Mouse (Mus musculus) A20 (cell line): ENCODE measurements around the gene Rasa3.

Source experiments
- DNase-seq: peaks from one replicate; pipeline ENCODE4 v3.0.0-alpha.2; 2011; ENCODE audit warnings: low read depth, low spot score

The Rasa3 gene

GRCm38 (mm10) chr8:13677413-13677883, at the start of gene Rasa3:
TSS of gene Rasa3 (minus strand) at chr8:13677603.
- peak; percentile 97 for DNase-seq

GRCm38 (mm10) chr8:13725722-13726121, 48.3 kb upstream of the Rasa3 start:
- DNase-seq = peak; percentile 50

DNA sequence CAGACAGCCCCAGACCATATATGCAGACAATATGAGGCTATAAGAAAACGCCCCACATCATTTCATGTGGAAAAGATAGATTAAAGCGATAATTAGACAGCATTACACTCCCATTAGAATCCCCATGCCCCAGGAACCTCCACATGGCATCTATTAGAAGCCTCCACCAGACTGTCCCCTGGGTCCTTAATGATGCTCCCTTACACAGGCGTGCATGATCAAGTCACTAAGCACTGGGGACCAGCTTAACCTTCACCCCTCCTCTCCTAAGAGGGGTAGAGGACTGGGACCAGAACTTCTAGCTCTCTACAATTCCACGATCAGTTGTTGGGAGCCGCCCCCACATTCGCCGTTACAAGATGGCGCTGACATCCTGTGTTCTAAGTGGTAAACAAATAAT, 41.6 kb upstream of the Rasa3 start:
- DNase-seq = no peak

DNA sequence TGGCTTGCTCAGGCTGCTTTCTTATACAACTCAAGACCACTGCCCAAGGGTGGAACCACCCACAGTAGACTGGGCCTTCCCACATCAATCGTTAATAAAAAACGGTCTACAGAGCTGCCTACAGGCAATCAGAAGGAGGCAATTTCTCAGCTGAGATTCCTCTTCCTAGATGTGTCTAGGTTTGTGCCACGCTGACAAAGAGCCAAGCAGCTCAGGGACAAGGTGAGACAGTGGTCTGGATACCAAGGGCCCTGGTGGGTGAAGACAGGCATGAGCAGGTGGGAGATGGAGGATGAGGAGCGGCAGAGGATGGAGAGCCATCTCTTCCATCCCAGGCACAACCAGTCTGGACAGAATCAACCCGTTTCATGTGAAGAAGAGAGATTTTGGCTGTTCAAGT, 31.1 kb upstream of the Rasa3 start:
- no peak for DNase-seq

GRCm38 (mm10) chr8:13706918-13707317, 29.5 kb upstream of the Rasa3 start:
- no peak for DNase-seq

GRCm38 (mm10) chr8:13705668-13706067, 28.3 kb upstream of the Rasa3 start, which contains the start of gene Cfap97d2:
TSS of gene Cfap97d2 (plus strand) at chr8:13705889.
- peak; percentile 28 for DNase-seq

DNA sequence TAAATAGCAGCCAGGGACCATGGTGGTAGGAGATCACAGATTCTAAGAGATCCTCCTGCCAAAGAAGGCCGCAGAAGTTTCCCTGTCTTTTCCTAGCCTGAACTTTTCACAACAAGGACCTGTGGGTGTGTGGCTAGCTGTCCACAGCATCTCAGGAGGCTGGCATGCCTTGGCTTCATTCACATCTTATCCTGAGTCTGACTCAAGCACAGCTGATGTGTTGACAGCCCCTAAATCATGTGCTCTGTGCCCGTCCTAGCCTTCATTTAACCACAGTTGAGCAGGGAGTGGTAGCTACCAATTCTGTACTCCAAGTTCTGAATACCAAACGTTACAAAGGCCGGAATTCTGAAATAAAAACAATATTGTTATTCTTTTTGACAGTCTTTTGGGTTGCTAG, 26.9 kb upstream of the Rasa3 start:
- no peak for DNase-seq

DNA sequence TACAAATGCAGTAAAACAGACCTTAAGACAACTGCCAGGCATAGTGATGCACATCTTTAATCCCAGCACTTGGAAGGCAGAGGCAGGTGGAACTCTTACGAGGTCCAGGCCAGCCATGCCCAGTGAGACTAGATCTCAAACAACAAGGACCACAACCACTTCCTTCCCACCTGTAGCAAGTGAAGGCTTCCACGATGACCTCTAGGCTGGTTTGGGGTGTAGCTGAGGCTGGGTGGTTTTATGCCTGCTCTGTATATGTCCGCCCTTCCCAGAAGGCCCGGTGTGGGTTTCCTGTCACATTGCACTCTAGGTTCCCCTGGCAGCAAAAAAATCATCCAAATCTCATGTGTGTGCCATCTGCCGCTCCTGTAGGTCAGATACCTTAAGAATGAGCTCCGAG, 26.4 kb upstream of the Rasa3 start:
- DNase-seq = no peak

- DNase-seq = no peak
Observed at GRCm38 (mm10) chr8:13702755-13703154, 25.4 kb upstream of the Rasa3 start.

GRCm38 (mm10) chr8:13699323-13699949, 22.0 kb upstream of the Rasa3 start:
- DNase-seq = no peak

DNA sequence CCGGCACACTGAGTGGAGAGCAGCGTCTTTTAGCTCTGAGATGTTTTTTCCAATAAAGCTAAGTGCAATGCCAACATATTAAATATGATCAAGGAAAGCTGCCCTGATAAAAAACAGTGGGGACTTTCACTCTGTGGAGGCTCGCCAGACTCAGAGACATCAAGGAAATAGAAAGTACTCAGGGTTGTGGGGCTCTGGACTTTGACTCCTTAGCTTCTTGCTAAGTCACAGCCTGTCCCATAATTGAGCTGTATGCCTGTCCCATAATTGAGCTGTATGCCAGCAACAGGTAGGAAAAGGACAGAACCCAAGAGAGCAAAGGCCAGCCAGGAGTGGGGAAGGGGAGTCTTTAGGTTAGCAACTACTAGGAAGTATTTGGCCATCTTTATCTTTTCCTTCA, 20.9 kb upstream of the Rasa3 start:
- DNase-seq = no peak

GRCm38 (mm10) chr8:13697681-13698080, 20.3 kb upstream of the Rasa3 start:
- DNase-seq = no peak

DNA sequence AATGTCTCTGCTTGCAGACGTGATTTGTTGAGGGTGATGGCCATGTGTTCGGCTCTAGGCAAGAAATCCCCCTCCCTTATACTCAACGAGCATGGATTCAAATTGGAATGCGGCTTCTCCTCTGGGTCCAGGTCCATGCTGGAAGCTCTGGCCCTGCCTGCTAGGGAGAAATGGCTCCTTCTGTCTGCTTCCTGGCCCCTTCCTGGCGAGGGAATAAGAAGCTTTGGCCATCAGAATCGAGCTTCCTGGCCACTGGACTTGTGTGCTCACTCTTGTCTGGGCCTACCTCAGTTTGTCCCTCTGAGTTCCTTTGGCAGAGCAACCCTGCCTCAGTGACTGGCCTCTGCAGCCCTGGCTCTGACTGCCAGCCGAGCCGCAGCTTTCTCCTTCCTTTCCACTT, 19.8 kb upstream of the Rasa3 start:
- DNase-seq = no peak

DNA sequence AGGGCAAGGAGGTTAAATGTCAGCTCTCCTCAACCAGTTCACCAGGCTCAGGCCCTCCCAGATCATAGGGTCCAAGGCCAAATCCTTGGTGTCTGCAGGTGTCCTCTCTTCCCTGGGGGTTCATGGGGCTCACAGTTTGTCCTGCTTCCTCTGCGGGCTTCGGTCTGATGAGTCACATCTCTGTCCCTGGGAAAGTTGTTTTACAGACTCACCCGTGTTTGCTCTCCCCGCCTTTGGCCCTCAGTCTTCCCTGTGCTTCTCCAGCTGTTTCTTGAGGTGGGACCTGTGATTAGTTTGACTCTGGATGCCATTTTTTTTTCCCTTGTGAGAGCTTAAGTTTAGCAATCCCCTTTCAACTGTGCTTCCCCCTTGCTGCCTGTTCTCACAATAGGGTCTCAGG, 18.8 kb upstream of the Rasa3 start:
- no peak for DNase-seq

GRCm38 (mm10) chr8:13695203-13695867, 17.9 kb upstream of the Rasa3 start:
- no peak for DNase-seq

GRCm38 (mm10) chr8:13694735-13695134, 17.3 kb upstream of the Rasa3 start:
- DNase-seq = no peak

- DNase-seq = no peak
Observed at GRCm38 (mm10) chr8:13692302-13693066, 15.1 kb upstream of the Rasa3 start.

GRCm38 (mm10) chr8:13689331-13689730, 11.9 kb upstream of the Rasa3 start:
- no peak for DNase-seq

- no peak for DNase-seq
Observed at GRCm38 (mm10) chr8:13688461-13688860, 11.1 kb upstream of the Rasa3 start.

GRCm38 (mm10) chr8:13687941-13688340, 10.5 kb upstream of the Rasa3 start:
- DNase-seq = peak; percentile 40

DNA sequence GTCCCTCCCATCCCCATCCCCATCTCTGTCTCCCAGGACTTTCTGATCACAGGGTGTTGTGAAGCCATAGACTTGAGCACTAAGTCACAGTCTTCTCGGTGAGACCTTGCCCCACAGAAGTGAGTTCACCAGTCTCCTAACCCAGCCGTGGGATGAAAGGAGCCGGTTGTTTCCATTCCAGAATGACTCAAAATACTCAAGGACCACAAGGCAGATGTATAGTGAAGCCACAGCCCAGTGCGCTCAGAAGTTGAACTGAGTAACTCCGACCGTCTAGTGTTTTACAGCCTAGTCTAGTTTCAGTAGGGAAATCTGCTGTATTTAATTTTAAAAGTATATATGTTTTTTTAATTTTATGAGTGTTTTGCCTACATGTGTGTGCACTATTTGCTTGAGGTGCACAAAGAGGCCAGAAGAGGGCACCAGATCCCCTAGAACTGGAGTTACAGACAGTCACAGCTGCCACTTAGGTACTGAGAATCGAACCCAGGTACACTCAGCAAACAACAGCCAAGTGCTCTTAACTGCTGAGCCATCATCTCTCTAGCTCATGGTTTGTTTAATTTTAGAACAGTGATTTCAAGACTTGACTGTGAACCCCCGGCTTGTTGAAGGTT, 9.8 kb upstream of the Rasa3 start:
- DNase-seq = peak; percentile 42

GRCm38 (mm10) chr8:13686426-13686825, 9.0 kb upstream of the Rasa3 start:
- no peak for DNase-seq
